Mouse (Mus musculus): ENCODE data around the gene Cmtm4. TPM values are rescaled to one million over a fixed set of nuclear protein-coding genes. Genes with fewer than 3 reads are reported as not detected.
"Not testable (repeated sequence)": the region's sequence is repeated elsewhere in the genome, so short reads cannot be mapped to it uniquely, and the experiment has no call there.

The Cmtm4 gene
- total RNA-seq, 1 experiment from 2014 or later: 1.8 TPM

- ATAC-seq (replicated peaks; ENCODE audit: low read depth, poor library complexity, severe bottlenecking): not testable (repeated sequence)
Observed at GRCm38 (mm10) chr8:104301577-104301976, 94.0 kb downstream of the Cmtm4 start.

Other genes with a start within 250 kb of the Cmtm4 start
- not detected in 2 replicates for gene Bean1, start 225.4 kb downstream of the Cmtm4 start, total RNA-seq (2017)
- 5.8 and 13.9 TPM in 2 replicates for gene Tk2, start 147.2 kb downstream of the Cmtm4 start, total RNA-seq (2017)
- gene Cklf, start 144.9 kb downstream of the Cmtm4 start, total RNA-seq (2017): 12.2 and 14.5 TPM in 2 replicates
- not detected in 2 replicates for gene Cmtm2a, start 102.6 kb downstream of the Cmtm4 start, total RNA-seq (2017)
- gene Gm45711, start 85.7 kb downstream of the Cmtm4 start, total RNA-seq (2017): not detected in 2 replicates
- not detected in 2 replicates for gene Cmtm1, start 85.7 kb downstream of the Cmtm4 start, total RNA-seq (2017)
- gene Gm11020, start 74.2 kb downstream of the Cmtm4 start, total RNA-seq (2017): not detected in 2 replicates
- not detected in 2 replicates for gene Cmtm2b, start 73.6 kb downstream of the Cmtm4 start, total RNA-seq (2017)
- gene Cmtm3, start 56.4 kb downstream of the Cmtm4 start, total RNA-seq (2017): 10.9 and 15.3 TPM in 2 replicates
- gene Dync1li2, start 47.2 kb upstream of the Cmtm4 start, total RNA-seq (2017): 48.1 and 57.4 TPM in 2 replicates
- gene Terb1, start 114.1 kb upstream of the Cmtm4 start, total RNA-seq (2017): not detected in 2 replicates
- gene Nae1, start 138.8 kb upstream of the Cmtm4 start, total RNA-seq (2017): 95.4 and 104 TPM in 2 replicates
- gene Car7, start 138.9 kb upstream of the Cmtm4 start, total RNA-seq (2017): 0.41 TPM in 1 of 2 replicates, not detected in the other
- 9.8 and 12.4 TPM in 2 replicates for gene Pdp2, start 195.6 kb upstream of the Cmtm4 start, total RNA-seq (2017)
- gene Cdh16, start 228.6 kb upstream of the Cmtm4 start, total RNA-seq (2017): not detected in 2 replicates
- gene Rrad, start 235.5 kb upstream of the Cmtm4 start, total RNA-seq (2017): 3.1 and 4.8 TPM in 2 replicates
- 25.8 and 28.0 TPM in 2 replicates for gene Ciao2b, start 246.2 kb upstream of the Cmtm4 start, total RNA-seq (2017)

Data from common myeloid progenitor, adult 5-6 weeks (primary cell).